Mouse (Mus musculus): ENCODE data around the gene Ube2cbp.

Gene Ube2cbp

GRCm38 (mm10) chr9:86319516-86320140, 145.1 kb downstream of the Ube2cbp start:
- DNase-seq (ENCODE audit: low spot score in 2 of 2), result no peak

DNA sequence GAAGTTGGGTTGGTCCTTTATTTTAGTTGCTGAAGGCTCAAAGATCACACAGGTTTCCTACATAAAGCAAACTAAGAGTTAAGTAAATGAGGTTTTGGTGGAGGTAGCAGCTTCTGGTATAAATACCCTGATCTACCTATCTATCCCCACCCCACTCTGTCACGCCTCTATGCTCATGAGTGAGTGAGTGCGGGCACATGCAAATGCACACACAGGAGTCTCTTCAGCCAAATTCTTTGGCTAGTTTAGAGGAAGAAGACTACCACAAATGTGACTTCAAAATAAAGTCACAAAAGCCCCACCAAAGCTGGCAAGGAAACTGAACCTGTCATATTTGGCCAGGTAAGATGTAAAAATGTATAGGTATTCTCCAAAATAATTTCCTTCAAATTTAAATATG, 149.1 kb downstream of the Ube2cbp start:
- DNase-seq (ENCODE audit: low spot score in 2 of 2), result no peak

DNA sequence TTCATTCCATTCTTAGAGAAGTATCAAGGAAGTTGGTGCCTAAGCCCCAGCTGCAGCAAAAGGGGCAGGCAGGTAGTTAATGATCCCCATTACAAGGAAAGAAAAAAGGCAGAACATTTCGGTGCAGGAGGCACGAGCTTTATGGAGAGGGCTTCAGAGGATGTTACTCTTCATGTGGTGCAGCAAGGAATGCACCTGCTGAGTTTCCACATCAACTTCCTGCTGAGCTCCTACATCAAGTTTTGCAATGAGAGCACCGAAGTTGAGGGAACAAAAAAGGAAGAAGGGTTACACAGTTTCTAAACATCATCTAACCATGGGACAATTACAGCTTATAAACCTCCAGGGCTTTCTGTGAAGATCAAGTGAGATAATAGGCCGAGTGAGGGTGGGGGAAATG, 156.1 kb downstream of the Ube2cbp start:
- no peak for DNase-seq (ENCODE audit: low spot score in 2 of 2)

DNA sequence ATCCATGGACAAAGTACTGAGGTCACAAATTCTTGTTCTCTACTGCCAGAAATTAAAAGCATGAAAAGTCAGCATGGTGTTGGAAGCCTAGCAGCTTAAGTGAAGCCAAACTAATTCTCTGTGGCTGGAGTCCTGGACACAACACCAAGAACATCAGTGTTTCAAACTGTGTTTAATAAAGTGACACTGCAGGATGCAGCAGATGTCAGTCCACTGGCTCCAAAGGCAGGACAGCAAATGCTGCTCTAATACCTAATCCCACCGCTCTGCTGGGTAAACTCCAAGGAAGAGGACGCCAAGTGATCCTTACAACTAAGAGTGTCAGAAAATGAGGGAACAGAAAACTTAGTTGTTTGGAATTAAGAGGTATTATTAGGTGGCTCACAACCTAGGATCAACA, 158.2 kb downstream of the Ube2cbp start:
- DNase-seq (ENCODE audit: low spot score in 2 of 2), result no peak

DNA sequence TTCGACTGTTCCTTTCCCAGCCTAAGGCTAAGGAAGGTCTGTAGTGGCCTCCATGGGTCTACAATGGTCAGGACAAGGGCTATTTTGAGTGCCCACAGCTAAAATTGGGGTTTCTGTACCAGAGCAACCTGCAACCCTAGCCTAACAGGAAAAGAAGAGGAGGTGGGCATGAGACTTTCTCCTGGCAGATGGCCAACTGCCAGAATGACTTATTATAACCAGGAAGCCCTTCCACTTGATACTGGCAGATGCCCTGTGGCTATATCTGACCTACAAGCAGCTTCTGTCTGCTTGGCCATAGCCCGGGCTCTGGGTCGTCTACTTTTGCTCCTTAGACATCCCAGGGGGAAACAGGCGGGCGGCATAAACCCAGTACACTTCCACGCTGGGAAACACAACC, 163.3 kb downstream of the Ube2cbp start:
- no peak for DNase-seq (ENCODE audit: low spot score in 2 of 2)

DNA sequence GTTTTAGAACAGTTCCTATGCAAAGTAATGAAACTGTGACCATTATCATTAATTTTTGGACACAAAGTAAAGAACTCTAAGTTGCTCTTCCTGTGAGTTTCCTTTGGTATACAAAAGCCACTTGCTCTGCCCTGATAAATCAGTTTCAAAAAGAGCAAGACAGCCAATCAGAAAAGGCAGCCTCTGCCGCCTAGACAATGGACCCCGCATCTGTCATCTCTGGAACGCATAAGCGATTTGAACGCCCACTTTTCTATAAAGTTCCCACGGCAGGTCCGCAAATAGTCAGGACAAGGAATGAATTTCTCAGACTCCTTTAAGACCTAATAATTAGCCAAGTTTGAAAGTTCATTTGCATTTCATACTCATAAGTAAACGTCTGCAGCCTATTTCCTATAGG, 166.2 kb downstream of the Ube2cbp start:
- no peak for DNase-seq (ENCODE audit: low spot score in 2 of 2)

- DNase-seq (ENCODE audit: low spot score in 2 of 2), result no peak
Measured at GRCm38 (mm10) chr9:86298131-86298530, 166.6 kb downstream of the Ube2cbp start.

GRCm38 (mm10) chr9:86296683-86297638, 167.8 kb downstream of the Ube2cbp start:
- no peak for DNase-seq (ENCODE audit: low spot score in 2 of 2)

DNA sequence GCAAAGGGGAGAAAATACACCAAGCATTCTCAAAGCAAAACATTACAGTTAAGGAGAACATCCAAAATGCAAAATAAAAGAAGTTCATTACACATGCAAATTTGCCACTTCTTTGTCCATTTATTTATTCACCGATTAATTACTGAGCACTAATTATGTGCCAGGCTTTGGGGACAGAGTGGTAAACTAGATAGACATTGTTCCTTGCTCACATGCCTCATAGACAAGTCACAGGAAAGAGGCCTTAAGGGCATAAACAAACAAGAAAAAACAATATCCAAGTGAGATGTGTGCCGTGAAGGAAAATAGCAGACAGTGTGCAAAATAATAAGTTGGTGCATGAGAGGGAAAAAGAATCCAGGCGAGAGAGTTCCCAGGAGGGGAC, 177.2 kb downstream of the Ube2cbp start:
- no peak for DNase-seq (ENCODE audit: low spot score in 2 of 2)

DNA sequence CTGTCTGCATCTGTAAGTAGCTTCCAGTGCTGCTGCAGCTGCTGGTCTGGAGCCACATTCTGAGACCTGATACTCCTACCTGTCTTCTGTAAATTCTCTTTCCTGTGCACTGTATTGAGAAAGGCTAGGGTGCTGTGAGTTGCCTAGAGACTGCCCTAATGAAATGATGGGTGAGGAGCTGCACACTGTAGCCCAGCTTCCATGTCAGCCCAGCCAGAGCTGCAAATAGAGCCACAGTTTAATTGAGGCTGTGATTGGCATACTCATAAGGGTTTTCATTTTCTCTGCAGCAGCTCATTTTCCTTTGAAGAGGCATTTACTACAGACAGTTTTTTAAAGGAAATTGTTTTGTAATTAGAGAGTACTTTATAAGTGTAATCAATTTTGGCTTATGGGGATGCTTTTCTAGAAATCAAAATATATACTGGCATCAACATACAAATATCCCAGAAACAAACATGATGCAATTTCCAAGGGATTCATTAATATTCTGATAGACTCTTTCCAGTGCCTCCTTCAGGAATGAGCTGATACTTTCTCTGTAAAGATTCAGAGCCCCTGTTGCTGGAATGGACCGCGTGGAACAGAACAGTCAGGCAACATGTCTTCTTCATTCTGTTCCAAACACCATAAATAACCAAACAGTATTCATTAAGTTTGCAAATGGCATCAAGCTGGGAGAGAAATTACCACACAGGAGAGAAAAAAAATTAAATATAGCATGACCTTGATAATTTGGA, 177.8 kb downstream of the Ube2cbp start:
- no peak for DNase-seq (ENCODE audit: low spot score in 2 of 2)

GRCm38 (mm10) chr9:86282555-86282954, 182.2 kb downstream of the Ube2cbp start:
- DNase-seq (ENCODE audit: low spot score in 2 of 2), result no peak

DNA sequence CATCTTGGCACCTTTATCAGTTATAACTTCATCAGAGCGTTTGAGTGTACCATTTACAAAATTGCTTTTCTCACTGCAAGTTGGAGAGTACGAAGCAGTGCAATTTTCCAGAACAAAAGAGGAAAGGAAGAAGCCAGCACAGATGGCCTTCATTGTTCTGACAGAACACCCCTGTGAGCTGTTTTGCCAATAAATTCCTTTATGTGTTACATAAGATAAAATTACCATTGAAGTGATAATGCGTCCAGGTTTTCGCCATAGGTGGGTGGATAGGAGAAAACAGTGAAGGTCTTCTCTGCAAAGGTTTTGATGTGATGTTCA, 183.6 kb downstream of the Ube2cbp start:
- DNase-seq (ENCODE audit: low spot score in 2 of 2), result no peak

- DNase-seq (ENCODE audit: low spot score in 2 of 2), result no peak
Measured at GRCm38 (mm10) chr9:86280461-86281146, 184.1 kb downstream of the Ube2cbp start.

- DNase-seq (ENCODE audit: low spot score in 2 of 2), result no peak
Measured at GRCm38 (mm10) chr9:86269541-86269940, 195.2 kb downstream of the Ube2cbp start.

DNA sequence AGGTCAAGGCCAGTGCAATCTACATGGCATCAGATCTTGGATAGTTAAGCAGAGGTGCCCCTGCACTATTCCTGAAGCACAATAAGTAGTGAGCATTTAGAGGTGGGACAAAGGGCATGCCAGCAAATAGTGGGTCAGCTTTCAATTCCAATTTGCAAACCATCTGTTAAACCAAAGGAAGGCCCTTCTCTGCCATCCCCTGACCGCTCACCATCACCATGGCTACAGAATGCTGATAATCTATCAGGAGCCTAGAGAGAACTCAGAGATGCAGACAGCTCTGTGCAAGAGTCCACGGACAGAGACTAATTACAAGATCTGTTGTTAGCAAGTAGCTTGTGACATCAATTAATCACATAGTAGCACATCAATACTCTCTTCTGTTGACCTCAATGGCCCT, 198.1 kb downstream of the Ube2cbp start:
- no peak for DNase-seq (ENCODE audit: low spot score in 2 of 2)
